Mouse (Mus musculus): ENCODE data around the gene Cdc34.

Gene Cdc34

GRCm38 (mm10) chr10:79670071-79670888, 11.7 kb upstream of the Cdc34 start:
- no peak for DNase-seq (ENCODE audit: low spot score)

DNA sequence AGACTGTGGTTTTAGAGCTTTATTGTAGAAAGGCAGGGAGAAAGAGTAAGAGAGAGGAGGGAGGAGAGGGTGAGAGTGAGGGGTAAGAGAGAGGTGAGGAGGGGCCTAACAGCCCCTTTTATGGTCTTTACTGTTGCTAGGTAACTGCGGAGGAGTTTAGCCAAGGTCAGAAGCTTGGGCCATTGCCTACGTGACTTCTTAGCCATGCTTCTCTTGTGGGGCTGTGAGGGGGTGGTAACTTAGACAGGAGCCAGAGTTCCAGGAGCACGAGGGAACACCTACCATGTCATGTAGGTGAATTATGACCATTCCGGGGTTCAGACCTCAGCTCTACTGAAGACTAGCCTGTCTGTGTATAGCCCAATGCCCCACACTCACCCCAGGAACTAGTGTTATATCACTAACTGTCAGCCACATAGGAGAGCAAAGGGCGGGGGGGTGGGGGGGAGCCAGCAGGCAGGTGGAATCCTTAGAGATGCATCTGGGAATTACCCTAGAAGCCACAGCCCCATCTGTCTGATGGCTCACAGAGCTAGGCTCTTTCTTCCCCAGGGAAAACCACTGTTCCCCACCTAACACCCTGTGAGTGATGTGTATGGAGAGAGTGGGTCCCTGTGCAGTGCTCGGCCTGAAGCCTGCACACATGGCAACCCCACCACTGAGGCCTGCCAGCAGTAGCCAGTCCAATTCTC, 10.5 kb upstream of the Cdc34 start:
- no peak for DNase-seq (ENCODE audit: low spot score)

DNA sequence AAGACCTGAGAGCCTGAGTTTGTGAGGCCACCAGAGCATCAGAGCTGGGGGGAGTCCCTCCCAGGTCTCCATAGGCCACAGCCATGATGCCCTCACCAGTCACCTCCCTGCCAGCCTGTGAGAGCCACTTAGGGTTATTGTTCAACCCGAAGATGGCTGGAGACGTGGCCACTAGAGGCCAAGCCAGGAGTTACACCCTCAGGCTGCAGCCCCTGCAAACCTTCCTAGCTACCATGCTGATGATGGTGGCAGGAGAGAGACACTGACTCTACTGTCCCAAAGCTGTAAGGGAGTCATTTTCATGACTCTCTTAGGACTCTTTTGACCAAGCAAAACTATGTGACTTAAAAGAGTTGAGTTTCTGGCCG, 9.9 kb upstream of the Cdc34 start:
- no peak for DNase-seq (ENCODE audit: low spot score)

DNA sequence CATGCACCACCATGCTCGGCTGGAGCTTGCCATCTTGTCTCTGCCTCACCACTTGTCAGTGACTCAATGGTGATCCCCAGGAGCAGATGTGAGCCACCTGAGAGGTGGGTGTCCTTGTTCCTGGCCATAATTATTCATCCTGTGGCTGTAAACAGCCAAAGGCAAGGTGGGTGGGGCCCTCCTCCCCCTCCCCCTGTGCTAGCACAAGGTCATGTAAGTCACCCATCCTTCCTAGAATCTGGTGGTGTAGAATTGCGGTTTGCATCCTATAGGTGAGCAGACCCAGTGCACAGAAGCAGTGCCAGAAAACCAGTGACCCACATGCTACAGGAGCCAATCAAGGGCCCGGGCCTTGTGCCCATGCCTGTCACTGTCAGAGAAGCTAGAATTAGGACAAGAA, 8.9 kb upstream of the Cdc34 start:
- DNase-seq (ENCODE audit: low spot score): no peak

GRCm38 (mm10) chr10:79675346-79676035, 6.5 kb upstream of the Cdc34 start:
- no peak for DNase-seq (ENCODE audit: low spot score)

- DNase-seq (ENCODE audit: low spot score): no peak
Measured at GRCm38 (mm10) chr10:79680606-79681495, 1.1 kb upstream of the Cdc34 start.

DNA sequence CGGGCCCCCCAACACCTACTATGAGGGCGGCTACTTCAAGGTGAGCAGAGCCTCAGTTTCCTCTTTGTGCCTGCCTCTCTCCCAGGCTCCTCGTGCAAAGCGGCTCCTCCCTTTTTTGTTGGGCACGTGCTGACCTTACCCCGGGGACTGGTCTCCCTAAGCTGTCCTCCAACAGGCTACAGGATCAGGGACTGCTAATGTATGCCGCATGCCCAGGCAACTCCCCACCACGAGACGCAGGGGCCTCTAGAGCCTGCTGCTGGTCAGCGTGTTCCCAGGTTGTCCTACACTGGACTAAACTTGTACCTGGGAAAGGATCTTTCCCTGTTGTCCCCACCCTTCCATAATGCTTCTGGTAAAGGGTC, 538 bp downstream of the Cdc34 start:
- no peak for DNase-seq (ENCODE audit: low spot score)

DNA sequence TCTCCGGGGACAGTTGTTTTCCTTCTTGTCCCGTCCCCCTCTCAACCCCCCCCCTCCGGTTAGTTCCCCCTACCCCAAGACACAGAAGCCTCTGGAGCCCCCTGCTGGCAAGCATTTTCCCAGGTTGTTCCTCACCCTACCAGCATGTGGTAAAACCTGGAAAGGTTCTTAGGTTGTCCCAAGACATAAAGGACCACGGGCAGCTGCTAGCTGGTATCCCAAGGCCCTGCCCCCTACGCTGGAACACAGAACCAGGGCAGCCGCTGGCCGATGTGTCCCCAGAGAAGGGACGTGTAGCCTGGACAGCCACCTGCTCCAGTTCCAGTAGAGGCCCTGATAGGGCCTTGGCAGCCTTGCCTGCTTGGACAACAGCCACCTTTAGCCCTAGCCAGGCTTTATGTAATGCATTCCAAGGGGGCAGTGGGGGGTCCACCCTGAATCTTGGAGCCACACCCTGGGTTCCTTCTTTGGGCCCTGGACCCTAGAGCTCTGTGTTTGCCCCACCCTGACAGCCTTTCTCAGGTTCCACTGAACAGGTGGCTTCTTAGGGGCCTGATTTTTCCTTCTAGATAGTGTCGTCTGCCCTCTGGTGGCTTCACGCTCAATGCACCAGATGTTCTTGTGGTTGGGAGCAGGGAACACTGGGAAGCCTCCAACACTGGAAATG, 1.1 kb downstream of the Cdc34 start:
- DNase-seq (ENCODE audit: low spot score): no peak

DNA sequence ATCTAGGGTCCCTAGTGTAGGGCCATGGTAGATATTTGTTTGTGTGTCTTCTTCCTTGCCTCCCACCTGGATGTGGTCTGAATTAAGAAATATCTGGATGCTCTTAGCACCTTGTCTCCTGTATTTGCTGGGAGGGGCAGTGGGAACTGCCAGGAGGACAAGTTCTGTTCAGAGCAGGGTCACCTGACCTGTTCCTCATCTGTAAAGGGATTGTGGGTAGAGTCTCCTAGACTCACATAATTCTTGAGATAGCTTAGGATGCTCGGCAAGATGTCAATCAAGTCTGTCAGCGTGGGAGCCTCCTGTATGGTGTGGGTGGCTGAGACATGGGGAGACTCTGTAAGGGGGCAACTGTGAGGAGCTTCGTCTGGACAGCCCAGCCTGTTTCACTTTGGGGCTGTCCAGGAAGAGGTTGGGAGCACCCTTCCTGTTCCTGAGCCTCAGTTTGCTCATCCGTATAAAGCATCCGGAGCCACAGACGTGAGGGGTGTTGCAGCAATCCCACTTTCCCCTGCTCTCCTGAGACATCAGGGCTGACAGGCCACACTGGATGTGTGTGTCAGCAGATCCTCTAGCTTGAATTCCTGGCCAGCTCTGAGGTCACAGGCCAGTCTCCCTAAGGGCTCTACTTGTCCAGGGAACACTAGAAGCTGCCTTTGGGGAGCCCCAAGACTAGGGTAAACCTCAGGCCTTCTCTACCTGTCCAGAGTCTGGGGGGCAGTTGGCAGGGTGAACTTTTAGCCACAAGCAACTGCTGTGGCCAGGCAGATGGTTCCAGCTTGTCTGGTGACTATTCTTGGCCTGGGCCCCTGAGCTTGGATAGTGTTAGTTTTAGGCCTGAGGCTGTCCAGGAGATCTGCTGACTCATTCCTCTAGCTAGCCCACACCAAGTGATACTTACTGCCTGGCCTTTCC, 2.0 kb downstream of the Cdc34 start:
- DNase-seq (ENCODE audit: low spot score): no peak

DNA sequence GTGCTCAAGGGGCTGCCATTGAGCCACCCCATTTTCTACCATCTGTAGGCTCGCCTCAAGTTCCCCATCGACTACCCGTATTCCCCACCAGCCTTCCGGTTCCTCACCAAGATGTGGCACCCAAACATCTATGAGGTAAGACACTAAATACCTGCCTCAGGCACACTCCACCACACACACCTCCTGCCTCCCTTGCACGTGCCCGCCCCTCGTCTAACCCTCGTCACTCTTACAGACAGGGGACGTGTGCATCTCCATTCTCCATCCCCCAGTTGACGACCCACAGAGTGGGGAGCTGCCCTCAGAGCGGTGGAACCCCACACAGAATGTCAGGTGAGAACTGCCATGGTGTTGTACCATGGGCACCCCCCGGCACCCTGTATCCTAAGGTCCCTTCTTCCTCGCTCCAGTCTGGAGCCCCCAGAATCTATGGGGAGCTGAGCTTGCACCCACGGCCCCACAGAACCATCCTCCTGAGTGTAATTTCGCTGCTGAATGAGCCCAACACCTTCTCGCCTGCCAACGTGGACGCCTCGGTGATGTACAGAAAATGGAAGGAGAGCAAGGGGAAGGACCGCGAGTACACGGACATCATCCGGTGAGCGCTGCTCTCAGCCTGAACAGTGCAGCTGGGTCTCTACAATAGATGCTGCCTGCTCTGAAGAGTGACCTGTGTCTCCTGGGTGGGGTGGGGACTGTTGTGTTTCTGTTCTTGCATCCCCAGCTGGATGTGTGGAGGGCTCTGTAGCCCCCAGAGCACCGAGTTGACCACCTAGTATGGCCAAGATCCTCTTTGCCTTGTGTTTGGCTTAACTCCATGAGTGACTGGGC, 3.0 kb downstream of the Cdc34 start:
- DNase-seq (ENCODE audit: low spot score): no peak

- no peak for DNase-seq (ENCODE audit: low spot score)
Measured at GRCm38 (mm10) chr10:79686219-79686618, 4.2 kb downstream of the Cdc34 start.

- no peak for DNase-seq (ENCODE audit: low spot score)
Measured at GRCm38 (mm10) chr10:79686691-79687090, 4.7 kb downstream of the Cdc34 start.

DNA sequence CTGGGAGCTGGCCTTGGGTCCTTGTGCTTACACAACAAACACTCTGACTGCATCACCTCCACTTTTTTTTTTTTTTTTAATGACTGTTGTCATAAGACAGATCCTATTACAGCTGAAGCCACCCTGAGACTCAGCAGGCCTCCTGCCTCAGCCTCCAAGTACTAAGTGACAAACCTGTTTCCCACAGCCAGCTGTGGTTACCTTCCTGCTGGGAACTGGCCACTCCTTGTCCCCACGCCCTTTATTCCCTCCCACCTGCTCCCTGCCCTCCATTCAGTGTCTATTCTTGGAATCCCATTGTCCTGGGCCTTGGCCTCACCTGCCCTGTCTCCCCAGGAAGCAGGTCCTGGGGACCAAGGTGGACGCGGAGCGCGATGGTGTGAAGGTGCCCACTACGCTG, 5.5 kb downstream of the Cdc34 start:
- no peak for DNase-seq (ENCODE audit: low spot score)

DNA sequence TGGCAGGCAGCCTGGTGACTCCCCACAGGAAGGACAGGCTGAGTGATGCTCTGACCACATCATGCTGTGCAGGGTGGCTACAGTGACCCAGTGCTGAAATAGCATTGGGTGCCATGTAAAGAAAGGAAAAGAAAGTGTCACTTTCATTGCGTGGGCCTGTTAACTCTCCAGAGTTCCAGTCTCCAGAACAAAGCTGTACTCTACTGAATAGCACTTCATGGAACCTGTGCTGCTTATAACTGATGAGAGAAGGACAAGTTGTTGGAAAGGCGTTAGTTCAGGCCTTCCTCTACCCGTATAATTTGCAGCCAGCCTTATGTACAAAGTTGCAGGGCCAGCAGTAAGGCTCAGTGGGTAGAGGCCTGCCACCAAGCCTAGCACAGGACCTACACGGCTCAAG, 6.7 kb downstream of the Cdc34 start, which contains the start of gene Gzmm:
Gene Gzmm (plus strand): TSS at position 301 of the 400 bp plus-strand sequence.
- no peak for DNase-seq (ENCODE audit: low spot score)

DNA sequence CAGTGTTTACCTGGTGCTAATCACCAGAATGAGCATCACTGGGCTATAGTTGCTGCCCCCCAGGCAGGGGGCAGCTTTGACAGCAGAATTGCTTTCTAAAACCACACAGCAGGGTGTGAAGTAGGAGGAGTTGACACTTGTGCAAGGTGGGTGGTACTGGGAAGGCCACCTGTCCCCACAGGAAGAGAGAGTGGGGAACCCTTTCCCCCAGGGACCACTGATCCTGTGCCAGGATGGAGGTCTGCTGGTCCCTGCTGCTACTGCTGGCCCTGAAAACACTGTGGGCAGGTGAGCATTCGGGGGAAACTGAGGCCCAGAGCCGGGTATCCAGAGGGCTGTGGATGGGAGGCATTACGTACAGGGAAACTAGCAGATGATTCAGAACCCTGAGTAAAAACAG, 7.2 kb downstream of the Cdc34 start:
- DNase-seq (ENCODE audit: low spot score): no peak

- DNase-seq (ENCODE audit: low spot score): no peak
Measured at GRCm38 (mm10) chr10:79691986-79692548, 10.1 kb downstream of the Cdc34 start.

GRCm38 (mm10) chr10:79693580-79694378, 11.8 kb downstream of the Cdc34 start:
- DNase-seq (ENCODE audit: low spot score): no peak

DNA sequence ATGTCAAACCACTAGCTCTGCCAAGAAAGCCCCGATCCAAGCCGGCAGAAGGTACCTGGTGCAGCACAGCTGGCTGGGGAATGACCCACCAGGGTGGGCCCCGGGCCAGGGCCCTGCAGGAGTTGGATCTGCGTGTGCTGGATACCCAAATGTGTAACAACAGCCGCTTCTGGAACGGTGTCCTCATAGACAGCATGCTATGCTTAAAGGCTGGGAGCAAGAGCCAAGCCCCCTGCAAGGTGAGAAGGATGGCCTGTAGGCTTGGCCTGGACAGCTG, 12.3 kb downstream of the Cdc34 start:
- no peak for DNase-seq (ENCODE audit: low spot score)

Measured in left cerebral cortex, adult 11 months (tissue).